Mouse (Mus musculus): ENCODE measurements around the gene Nmrk2. TPM values are rescaled to one million over a fixed set of nuclear protein-coding genes. Genes with fewer than 3 reads are reported as not detected.

The Nmrk2 gene
- polyA plus RNA-seq, 1 experiment, result not detected

DNA sequence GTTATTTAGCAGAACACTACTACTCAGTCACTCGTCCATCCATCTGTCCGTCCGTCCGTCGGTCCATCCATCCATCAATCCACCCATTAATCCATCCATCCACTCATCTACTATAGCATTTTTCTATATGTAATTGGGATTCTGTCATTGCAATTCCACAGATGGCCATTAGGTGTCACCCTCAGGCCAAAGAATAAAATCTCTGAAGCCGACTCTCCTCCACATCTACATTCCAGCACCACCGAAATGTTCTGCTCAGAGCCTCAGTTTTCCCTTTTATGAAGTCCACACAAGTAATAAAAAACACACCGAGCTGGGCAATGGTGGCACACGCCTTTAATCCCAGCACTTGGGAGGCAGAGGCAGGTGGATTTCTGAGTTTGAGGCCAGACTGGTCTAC lies 3.6 kb downstream of the Nmrk2 start:
- TF ChIP-seq FLI1 (IDR thresholded peaks at IDR 0.05; ENCODE audit: low read length), result no peak
- no peak for TF ChIP-seq GATA1 (IDR thresholded peaks at IDR 0.05; ENCODE audit: borderline replicate concordance, low read length)
- no peak overlapping the region for H3K4me3 ChIP-seq (replicated peaks)
- no peaks in the 10 kb centered on the region for H3K9me3 ChIP-seq
- H3K27me3 ChIP-seq (replicated peaks), result peaks cover 68% of the 10 kb centered on the region
- peaks cover 50% of the 10 kb centered on the region for H3K4me1 ChIP-seq
- no peaks in the 10 kb centered on the region for H3K36me3 ChIP-seq (replicated peaks; ENCODE audit: low read length)

- Histone ChIP-seq H3K4me3 (replicated peaks) (no peak overlapping the region), H3K27me3 (replicated peaks) (peaks cover 68% of the 10 kb centered on the region), H3K4me1 (peaks cover 53% of the 10 kb centered on the region), H3K9me3 (no peaks in the 10 kb centered on the region), H3K36me3 (replicated peaks; ENCODE audit: low read length) (no peaks in the 10 kb centered on the region)
- TF ChIP-seq GATA1 (IDR thresholded peaks at IDR 0.05; ENCODE audit: borderline replicate concordance, low read length) (no peak), FLI1 (IDR thresholded peaks at IDR 0.05; ENCODE audit: low read length) (no peak)
These were observed 4.5 kb downstream of the Nmrk2 start for GRCm38 (mm10) chr10:81197305-81197704.

DNA sequence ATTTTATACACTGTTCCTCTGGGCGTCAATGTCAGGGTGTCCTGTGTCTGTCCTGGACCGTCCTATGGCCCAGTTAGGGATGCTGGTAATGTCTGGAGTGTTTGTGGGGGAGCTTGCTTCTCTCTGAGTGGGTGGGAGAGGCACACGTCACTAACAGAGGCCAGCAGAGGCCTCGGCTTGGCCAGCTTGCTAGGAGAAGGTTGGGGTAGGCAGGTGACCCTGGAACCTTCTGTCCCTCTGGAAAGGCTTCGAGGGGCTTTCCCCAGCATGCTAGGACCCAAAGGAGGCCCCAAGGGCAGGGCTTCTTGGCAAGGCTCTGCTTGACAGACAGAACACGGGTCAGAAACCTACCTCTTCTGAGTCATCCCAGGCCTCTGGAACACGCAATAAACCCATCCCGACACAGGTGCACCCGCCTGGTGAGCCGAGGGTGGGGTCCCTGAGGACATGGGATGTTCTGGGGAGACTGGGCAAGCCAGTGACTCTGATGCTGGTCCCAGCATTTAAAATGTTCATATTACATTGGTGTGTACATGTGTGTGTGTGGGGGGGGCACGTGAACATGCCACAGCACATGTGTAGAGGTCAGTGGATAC lies 5.3 kb downstream of the Nmrk2 start:
- no peaks in the 10 kb centered on the region for H3K9me3 ChIP-seq
- H3K4me1 ChIP-seq, result peaks cover 53% of the 10 kb centered on the region
- H3K27me3 ChIP-seq (replicated peaks), result peaks cover 67% of the 10 kb centered on the region
- no peak overlapping the region for H3K4me3 ChIP-seq (replicated peaks)
- peaks cover 1% of the 10 kb centered on the region for H3K36me3 ChIP-seq (replicated peaks; ENCODE audit: low read length)
- no peak for TF ChIP-seq FLI1 (IDR thresholded peaks at IDR 0.05; ENCODE audit: low read length)
- no peak for TF ChIP-seq GATA1 (IDR thresholded peaks at IDR 0.05; ENCODE audit: borderline replicate concordance, low read length)

GRCm38 (mm10) chr10:81195300-81195699 lies 6.6 kb downstream of the Nmrk2 start:
- Histone ChIP-seq H3K4me3 (replicated peaks) (no peak overlapping the region), H3K27me3 (replicated peaks) (peaks cover 56% of the 10 kb centered on the region), H3K36me3 (replicated peaks; ENCODE audit: low read length) (peaks cover 14% of the 10 kb centered on the region), H3K4me1 (peaks cover 57% of the 10 kb centered on the region), H3K9me3 (no peaks in the 10 kb centered on the region)
- TF ChIP-seq GATA1 (IDR thresholded peaks at IDR 0.05; ENCODE audit: borderline replicate concordance, low read length) (no peak), FLI1 (IDR thresholded peaks at IDR 0.05; ENCODE audit: low read length) (no peak)

- H3K9me3 ChIP-seq, result no peaks in the 10 kb centered on the region
- peaks cover 57% of the 10 kb centered on the region for H3K4me1 ChIP-seq
- TF ChIP-seq FLI1 (IDR thresholded peaks at IDR 0.05; ENCODE audit: low read length) (no peak), GATA1 (IDR thresholded peaks at IDR 0.05; ENCODE audit: borderline replicate concordance, low read length) (no peak)
- H3K36me3 ChIP-seq (replicated peaks; ENCODE audit: low read length), result peaks cover 23% of the 10 kb centered on the region
- peak overlapping the region; percentile 76 for H3K4me3 ChIP-seq (replicated peaks)
- peaks cover 45% of the 10 kb centered on the region for H3K27me3 ChIP-seq (replicated peaks)
These were observed 7.7 kb downstream of the Nmrk2 start for GRCm38 (mm10) chr10:81193991-81194774.

DNA sequence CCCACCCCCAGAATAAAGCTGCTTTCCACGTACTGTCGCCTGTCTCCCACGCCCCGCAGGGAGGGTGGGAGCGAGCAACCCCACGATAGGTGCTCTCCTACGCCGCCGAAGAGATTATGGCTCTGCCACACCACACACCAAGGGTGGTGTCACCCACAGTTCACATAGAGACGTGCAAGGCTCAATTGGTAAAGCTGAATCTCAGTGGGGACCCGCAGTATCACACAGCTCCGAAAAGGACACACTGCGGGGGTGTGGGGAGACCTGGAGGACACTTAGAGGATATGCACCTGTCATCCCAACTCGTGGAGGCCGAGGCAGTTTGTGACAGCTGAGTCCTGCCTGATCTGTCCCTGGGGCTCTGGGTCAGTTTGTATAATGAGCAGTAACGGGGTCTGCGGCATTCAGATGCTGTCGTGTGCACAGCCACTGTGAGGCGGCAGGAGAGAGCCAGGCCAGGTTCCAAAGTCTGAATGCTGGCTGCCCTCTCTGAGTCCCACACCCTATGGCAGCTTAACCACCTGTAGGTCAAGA lies 8.8 kb downstream of the Nmrk2 start:
- H3K9me3 ChIP-seq, result peaks cover 5% of the 10 kb centered on the region
- H3K27me3 ChIP-seq (replicated peaks), result peaks cover 39% of the 10 kb centered on the region
- H3K4me3 ChIP-seq (replicated peaks), result peak overlapping the region; percentile 98
- TF ChIP-seq GATA1 (IDR thresholded peaks at IDR 0.05; ENCODE audit: borderline replicate concordance, low read length), result no peak
- TF ChIP-seq FLI1 (IDR thresholded peaks at IDR 0.05; ENCODE audit: low read length), result no peak
- peaks cover 33% of the 10 kb centered on the region for H3K36me3 ChIP-seq (replicated peaks; ENCODE audit: low read length)
- H3K4me1 ChIP-seq, result peaks cover 57% of the 10 kb centered on the region

- Histone ChIP-seq H3K27me3 (replicated peaks) (peaks cover 37% of the 10 kb centered on the region), H3K9me3 (peaks cover 5% of the 10 kb centered on the region), H3K36me3 (replicated peaks; ENCODE audit: low read length) (peaks cover 39% of the 10 kb centered on the region), H3K4me1 (peaks cover 59% of the 10 kb centered on the region), H3K4me3 (replicated peaks) (peak overlapping the region; percentile 98)
- no peak for TF ChIP-seq GATA1 (IDR thresholded peaks at IDR 0.05; ENCODE audit: borderline replicate concordance, low read length)
- no peak for TF ChIP-seq FLI1 (IDR thresholded peaks at IDR 0.05; ENCODE audit: low read length)
These were observed 9.4 kb downstream of the Nmrk2 start for GRCm38 (mm10) chr10:81192270-81192967.

DNA sequence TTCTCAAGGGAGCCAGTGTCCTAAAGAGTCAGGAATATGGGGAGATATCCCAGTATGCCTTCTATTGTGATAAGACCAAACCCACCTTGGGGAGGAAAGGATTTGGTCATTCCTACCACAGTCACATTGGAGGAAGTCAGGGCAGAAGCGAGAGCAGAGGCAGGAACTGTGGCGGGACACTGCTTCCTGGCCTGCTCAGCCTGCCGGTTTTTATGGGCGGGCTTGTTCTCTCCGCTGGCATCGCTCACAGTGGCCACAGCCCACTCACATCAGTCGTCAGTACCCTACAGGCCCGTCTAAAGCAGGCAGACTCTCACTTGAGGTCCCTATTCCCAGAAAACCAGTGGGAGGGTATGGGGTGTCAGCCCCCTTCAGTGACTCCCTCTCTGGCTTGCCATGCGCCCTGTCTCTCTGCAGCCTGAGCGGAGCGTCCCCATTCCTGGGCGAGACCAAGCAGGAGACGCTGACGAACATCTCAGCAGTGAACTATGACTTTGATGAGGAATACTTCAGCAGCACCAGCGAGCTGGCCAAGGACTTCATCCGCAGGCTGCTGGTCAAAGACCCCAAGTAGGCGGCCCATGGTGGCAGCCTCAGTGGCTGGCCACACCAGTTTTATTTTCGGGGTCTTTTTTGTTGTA lies 10.4 kb downstream of the Nmrk2 start:
- Histone ChIP-seq H3K36me3 (replicated peaks; ENCODE audit: low read length) (peaks cover 48% of the 10 kb centered on the region), H3K27me3 (replicated peaks) (peaks cover 29% of the 10 kb centered on the region), H3K4me3 (replicated peaks) (peak overlapping the region; percentile 98), H3K4me1 (peaks cover 67% of the 10 kb centered on the region), H3K9me3 (peaks cover 5% of the 10 kb centered on the region)
- TF ChIP-seq GATA1 (IDR thresholded peaks at IDR 0.05; ENCODE audit: borderline replicate concordance, low read length) (no peak), FLI1 (IDR thresholded peaks at IDR 0.05; ENCODE audit: low read length) (no peak)

- Histone ChIP-seq H3K4me3 (replicated peaks) (peak overlapping the region; percentile 15), H3K9me3 (peaks cover 5% of the 10 kb centered on the region), H3K36me3 (replicated peaks; ENCODE audit: low read length) (peaks cover 51% of the 10 kb centered on the region), H3K4me1 (peaks cover 67% of the 10 kb centered on the region), H3K27me3 (replicated peaks) (peaks cover 24% of the 10 kb centered on the region)
- TF ChIP-seq GATA1 (IDR thresholded peaks at IDR 0.05; ENCODE audit: borderline replicate concordance, low read length), result no peak
- TF ChIP-seq FLI1 (IDR thresholded peaks at IDR 0.05; ENCODE audit: low read length), result no peak
These were observed 10.9 kb downstream of the Nmrk2 start for GRCm38 (mm10) chr10:81190912-81191321.

Data from megakaryocyte, embryonic 14.5 days (primary cell).